Mouse (Mus musculus) limb, embryonic 10.5 days (tissue): Measurements from ENCODE around the gene Spesp1. TPM values are rescaled to one million over a fixed set of nuclear protein-coding genes. Genes with fewer than 3 reads are reported as not detected.
A peak's percentile ranks its signal among the peaks of the same experiment; 100 is the strongest.

Experiments
- DNase-seq: peaks from one replicate; pipeline ENCODE4 v3.0.0-alpha.2; 2017; ENCODE audit warnings: low spot score
- H3K27ac ChIP-seq: fragments of 300-500 bp; sonication (generic); 2 replicates; pipeline ENCODE4 v1.5.1; 2016; ENCODE audit warnings: mild to moderate bottlenecking
- H3K27me3 ChIP-seq: fragments of 300-500 bp; sonication (generic); 2 replicates; pipeline ENCODE4 v1.6.1; 2016; ENCODE audit warnings: low read depth, mild to moderate bottlenecking; ENCODE audit not compliant: poor library complexity, severe bottlenecking
- H3K36me3 ChIP-seq: fragments of 300-500 bp; sonication (generic); 2 replicates; pipeline ENCODE4 v1.6.1; 2016; ENCODE audit warnings: mild to moderate bottlenecking, moderate library complexity
- H3K4me1 ChIP-seq: fragments of 300-500 bp; sonication (generic); 2 replicates; pipeline ENCODE4 v1.6.1; 2016
- H3K4me3 ChIP-seq: fragments of 300-500 bp; sonication (generic); 2 replicates; pipeline ENCODE4 v1.5.1; 2016; ENCODE audit warnings: mild to moderate bottlenecking, moderate library complexity
- H3K9me3 ChIP-seq: fragments of 300-500 bp; sonication (generic); replicated peaks from 2 replicates; pipeline ENCODE4 v1.6.1; 2016; ENCODE audit warnings: mild to moderate bottlenecking
- WGBS: fragments of 180-500 bp; shearing (Covaris S2); methylation state at CpG from one replicate; pipeline ENCODE4 v1.1.7; 2016; 5-methylcytosine and 5-hydroxymethylcytosine counted together
- polyA plus RNA-seq: library from polyadenylated mRNA; unstranded; fragments of >200 nt; fragmentation: Nextera tagmentation; extraction: Ambion mirVana; gene quantifications from 2 replicates; pipeline ENCODE4 v1.2.1, GENCODE M21; 2016

Gene Spesp1
- not detected in 2 replicates for polyA plus RNA-seq

- WGBS = 80% methylated on average over 27 of the region's 27 CpGs
- no peaks in the 10 kb centered on the region for H3K9me3 ChIP-seq
- no peak for DNase-seq
- no peaks in the 10 kb centered on the region for H3K36me3 ChIP-seq
- H3K27me3 ChIP-seq = no peaks in the 10 kb centered on the region
- H3K27ac ChIP-seq = no peak within 1 kb of the TSS; the same call in 1 of the 2 replicates
- H3K4me1 ChIP-seq = no peaks in the 10 kb centered on the region
- H3K4me3 ChIP-seq = no peak within 1 kb of the TSS
These were observed at the start of gene Spesp1 for GRCm38 (mm10) chr9:62281991-62282390. Gene Spesp1, minus strand, starts transcription at chr9:62282208.

- H3K27me3 ChIP-seq = no peaks in the 10 kb centered on the region
- no peak overlapping the region for H3K27ac ChIP-seq
- H3K4me1 ChIP-seq = no peaks in the 10 kb centered on the region
- H3K4me3 ChIP-seq = no peak overlapping the region
- H3K9me3 ChIP-seq = 0 out of 2 replicates have a peak, but pooled peaks cover under 1% of the 10 kb centered on the region
- DNase-seq = no peak
- H3K36me3 ChIP-seq = no peaks in the 10 kb centered on the region
- 66% methylated on average over 3 of the region's 3 CpGs for WGBS
These were observed 44.0 kb upstream of the Spesp1 start for GRCm38 (mm10) chr9:62325965-62326364.

- Histone ChIP-seq H3K4me1 (no peaks in the 10 kb centered on the region), H3K4me3 (no peak overlapping the region), H3K27me3 (no peaks in the 10 kb centered on the region), H3K9me3 (0 out of 2 replicates have a peak, but pooled peaks cover 2% of the 10 kb centered on the region), H3K27ac (no peak overlapping the region), H3K36me3 (no peaks in the 10 kb centered on the region)
- no peak for DNase-seq
- WGBS = 82% methylated on average over 1 of the region's 1 CpGs
These were observed 41.8 kb upstream of the Spesp1 start for GRCm38 (mm10) chr9:62323816-62324215.

GRCm38 (mm10) chr9:62318729-62319128 is 36.7 kb upstream of the Spesp1 start:
- H3K27ac ChIP-seq = no peak overlapping the region
- no peaks in the 10 kb centered on the region for H3K27me3 ChIP-seq
- 0 out of 2 replicates have a peak, but pooled peaks cover 2% of the 10 kb centered on the region for H3K9me3 ChIP-seq
- no peaks in the 10 kb centered on the region for H3K4me1 ChIP-seq
- 83% methylated on average over 4 of the region's 4 CpGs for WGBS
- DNase-seq = no peak
- H3K36me3 ChIP-seq = no peaks in the 10 kb centered on the region
- H3K4me3 ChIP-seq = no peak overlapping the region

- no peaks in the 10 kb centered on the region for H3K36me3 ChIP-seq
- DNase-seq = no peak
- H3K9me3 ChIP-seq = no peaks in the 10 kb centered on the region
- H3K4me1 ChIP-seq = no peaks in the 10 kb centered on the region
- H3K27ac ChIP-seq = no peak overlapping the region
- H3K4me3 ChIP-seq = no peak overlapping the region
- no peaks in the 10 kb centered on the region for H3K27me3 ChIP-seq
- WGBS = 92% methylated on average over 6 of the region's 6 CpGs
These were observed 33.5 kb upstream of the Spesp1 start for GRCm38 (mm10) chr9:62315556-62315955.

- DNase-seq = no peak
- WGBS = 92% methylated on average over 1 of the region's 1 CpGs
- Histone ChIP-seq H3K4me1 (no peaks in the 10 kb centered on the region), H3K36me3 (no peaks in the 10 kb centered on the region), H3K27me3 (no peaks in the 10 kb centered on the region), H3K4me3 (no peak overlapping the region), H3K27ac (no peak overlapping the region), H3K9me3 (no peaks in the 10 kb centered on the region)
These were observed 14.9 kb upstream of the Spesp1 start for GRCm38 (mm10) chr9:62296891-62297290.

- peak; percentile 79 for DNase-seq
- no peaks in the 10 kb centered on the region for H3K9me3 ChIP-seq
- no peak overlapping the region for H3K4me3 ChIP-seq
- H3K4me1 ChIP-seq = no peaks in the 10 kb centered on the region
- WGBS = 43% methylated on average over 7 of the region's 7 CpGs
- H3K36me3 ChIP-seq = no peaks in the 10 kb centered on the region
- no peaks in the 10 kb centered on the region for H3K27me3 ChIP-seq
- no peak overlapping the region for H3K27ac ChIP-seq
These were observed 13.1 kb upstream of the Spesp1 start for GRCm38 (mm10) chr9:62295006-62295698.

- WGBS = 84% methylated on average over 4 of the region's 4 CpGs
- H3K9me3 ChIP-seq = no peaks in the 10 kb centered on the region
- H3K27me3 ChIP-seq = no peaks in the 10 kb centered on the region
- no peaks in the 10 kb centered on the region for H3K4me1 ChIP-seq
- no peaks in the 10 kb centered on the region for H3K36me3 ChIP-seq
- H3K27ac ChIP-seq = no peak overlapping the region
- no peak overlapping the region for H3K4me3 ChIP-seq
- no peak for DNase-seq
These were observed 5.6 kb upstream of the Spesp1 start for GRCm38 (mm10) chr9:62287633-62288025.

- H3K4me3 ChIP-seq = no peak overlapping the region
- no peaks in the 10 kb centered on the region for H3K4me1 ChIP-seq
- H3K36me3 ChIP-seq = no peaks in the 10 kb centered on the region
- 52% methylated on average over 4 of the region's 4 CpGs for WGBS
- DNase-seq = peak; percentile 84
- H3K9me3 ChIP-seq = no peaks in the 10 kb centered on the region
- no peaks in the 10 kb centered on the region for H3K27me3 ChIP-seq
- no peak overlapping the region for H3K27ac ChIP-seq
These were observed 5.1 kb upstream of the Spesp1 start for GRCm38 (mm10) chr9:62286967-62287632.

GRCm38 (mm10) chr9:62284266-62284665 is 2.3 kb upstream of the Spesp1 start:
- no peak for DNase-seq
- H3K4me1 ChIP-seq = no peaks in the 10 kb centered on the region
- H3K27me3 ChIP-seq = no peaks in the 10 kb centered on the region
- no peaks in the 10 kb centered on the region for H3K9me3 ChIP-seq
- WGBS = 90% methylated on average over 7 of the region's 7 CpGs
- no peak overlapping the region for H3K4me3 ChIP-seq
- no peak overlapping the region for H3K27ac ChIP-seq
- H3K36me3 ChIP-seq = no peaks in the 10 kb centered on the region

- DNase-seq = no peak
- no peaks in the 10 kb centered on the region for H3K9me3 ChIP-seq
- no peak overlapping the region for H3K27ac ChIP-seq
- no peak overlapping the region for H3K4me3 ChIP-seq
- 73% methylated on average over 4 of the region's 4 CpGs for WGBS
- H3K27me3 ChIP-seq = no peaks in the 10 kb centered on the region
- H3K4me1 ChIP-seq = no peaks in the 10 kb centered on the region
- H3K36me3 ChIP-seq = no peaks in the 10 kb centered on the region
These were observed 5.1 kb downstream of the Spesp1 start for GRCm38 (mm10) chr9:62276899-62277298.

GRCm38 (mm10) chr9:62270775-62271399 is 11.1 kb downstream of the Spesp1 start:
- Histone ChIP-seq H3K36me3 (no peaks in the 10 kb centered on the region), H3K4me1 (0 out of 2 replicates have a peak, but pooled peaks cover 5% of the 10 kb centered on the region), H3K27ac (no peak overlapping the region), H3K4me3 (no peak overlapping the region), H3K9me3 (no peaks in the 10 kb centered on the region), H3K27me3 (no peaks in the 10 kb centered on the region)
- 74% methylated on average over 7 of the region's 7 CpGs for WGBS
- no peak for DNase-seq

GRCm38 (mm10) chr9:62269161-62269560 is 12.8 kb downstream of the Spesp1 start:
- Histone ChIP-seq H3K4me3 (no peak overlapping the region), H3K4me1 (0 out of 2 replicates have a peak, but pooled peaks cover 5% of the 10 kb centered on the region)

More at GRCm38 (mm10) chr9:62269161-62269560, 12.8 kb downstream of the Spesp1 start:
- no peaks in the 10 kb centered on the region for H3K9me3 ChIP-seq
- no peak for DNase-seq
- H3K27me3 ChIP-seq = no peaks in the 10 kb centered on the region
- no peaks in the 10 kb centered on the region for H3K36me3 ChIP-seq
- no peak overlapping the region for H3K27ac ChIP-seq
- 97% methylated on average over 1 of the region's 1 CpGs for WGBS
